Mouse (Mus musculus) limb, embryonic 15.5 days (tissue): ENCODE measurements around the gene Med24. TPM values are rescaled to one million over a fixed set of nuclear protein-coding genes. Genes with fewer than 3 reads are reported as not detected.
"Not testable (repeated sequence)": the region's sequence is repeated elsewhere in the genome, so short reads cannot be mapped to it uniquely, and the experiment has no call there.

Experiments
- ATAC-seq: fragments of 200-750 bp; cut with Nextera tagmentation; 2 replicates; pipeline ENCODE4 v1.8.0; 2017; ENCODE audit warnings: low read depth, moderate TSS enrichment; ENCODE audit not compliant: insufficient number of reproducible peaks, low FRiP score, low TSS enrichment
- H3K27ac ChIP-seq: fragments of 300-500 bp; sonication (generic); 2 replicates; pipeline ENCODE4 v1.5.1; 2015; ENCODE audit warnings: moderate library complexity, mild to moderate bottlenecking, inconsistent platforms
- H3K27me3 ChIP-seq: fragments of 300-500 bp; sonication (generic); 2 replicates; pipeline ENCODE4 v1.6.1; 2015; ENCODE audit warnings: inconsistent platforms
- H3K36me3 ChIP-seq: fragments of 300-500 bp; sonication (generic); 2 replicates; pipeline ENCODE4 v1.6.1; 2015; ENCODE audit warnings: inconsistent platforms
- H3K4me1 ChIP-seq: fragments of 300-500 bp; sonication (generic); 2 replicates; pipeline ENCODE4 v1.6.1; 2015; ENCODE audit warnings: inconsistent platforms
- H3K4me2 ChIP-seq: fragments of 300-500 bp; sonication (generic); 2 replicates; pipeline ENCODE4 v1.6.1; 2015; ENCODE audit warnings: mild to moderate bottlenecking, inconsistent platforms
- H3K4me3 ChIP-seq: fragments of 300-500 bp; sonication (generic); 2 replicates; pipeline ENCODE4 v1.5.1; 2015; ENCODE audit warnings: mild to moderate bottlenecking, inconsistent platforms
- H3K9ac ChIP-seq: fragments of 300-500 bp; sonication (generic); 2 replicates; pipeline ENCODE4 v1.6.1; 2015; ENCODE audit warnings: inconsistent platforms
- H3K9me3 ChIP-seq: fragments of 300-500 bp; sonication (generic); 2 replicates; pipeline ENCODE4 v1.6.1; 2016; ENCODE audit warnings: inconsistent platforms
- WGBS: fragments of 180-500 bp; shearing (Covaris S2); methylation state at CpG from one replicate; pipeline ENCODE4 v1.1.7; 2015; 5-methylcytosine and 5-hydroxymethylcytosine counted together
- polyA plus RNA-seq: library from polyadenylated mRNA; unstranded; fragments of >200 nt; fragmentation: Nextera tagmentation; extraction: Ambion mirVana; gene quantifications from 2 replicates; pipeline ENCODE4 v1.2.1, GENCODE M21; 2015

The Med24 gene
- polyA plus RNA-seq, 1 experiment from 2014 or later = 47.6 TPM

DNA sequence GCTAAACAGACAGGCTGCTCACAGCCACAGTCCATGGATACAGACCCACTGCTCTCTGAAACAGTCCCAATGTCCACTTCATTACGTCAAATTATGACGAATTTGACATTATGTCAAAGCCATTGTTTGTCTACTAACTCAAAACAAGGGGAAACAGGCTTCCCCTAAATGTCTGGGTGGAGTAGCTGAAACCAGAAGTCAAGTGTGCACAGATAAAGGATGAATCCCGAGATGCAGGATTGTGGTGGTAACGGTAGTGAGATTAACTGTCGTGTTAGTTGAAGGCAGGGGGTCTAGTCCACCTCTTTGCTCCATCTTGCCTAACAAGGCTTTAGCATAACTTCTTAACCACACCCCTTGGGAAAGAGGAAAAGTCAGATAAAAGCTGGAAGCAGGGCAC lies 56.8 kb downstream of the Med24 start:
- Histone ChIP-seq H3K9me3 (no peaks in the 10 kb centered on the region), H3K4me1 (no peaks in the 10 kb centered on the region), H3K4me2 (no peak overlapping the region), H3K36me3 (no peaks in the 10 kb centered on the region), H3K9ac (no peak overlapping the region), H3K27ac (no peak overlapping the region), H3K4me3 (no peak overlapping the region), H3K27me3 (peaks cover 15% of the 10 kb centered on the region)
- 86% methylated on average over 5 of the region's 5 CpGs for WGBS
- ATAC-seq = no peak

DNA sequence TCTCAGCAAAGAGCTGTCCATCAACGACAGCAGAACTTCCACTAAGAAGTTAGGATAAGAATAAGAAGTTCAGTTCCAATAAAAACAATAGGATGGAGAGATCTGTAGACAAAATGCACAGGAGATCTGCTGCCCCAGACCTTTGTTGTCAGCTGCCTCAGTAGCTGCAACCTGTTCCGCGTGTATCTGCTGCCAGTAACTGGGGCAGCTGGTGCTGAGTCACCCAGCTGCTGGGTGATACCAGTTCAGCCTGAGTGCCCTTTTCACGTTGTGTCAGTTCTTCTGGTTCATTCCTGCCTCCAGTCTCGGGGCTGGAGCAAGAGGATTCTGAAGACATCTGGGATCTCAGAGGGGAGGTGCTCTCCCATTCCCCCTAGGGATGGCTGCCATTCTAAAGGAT lies 57.4 kb downstream of the Med24 start:
- Histone ChIP-seq H3K4me3 (no peak overlapping the region), H3K4me1 (no peaks in the 10 kb centered on the region), H3K4me2 (no peak overlapping the region), H3K9ac (no peak overlapping the region), H3K9me3 (no peaks in the 10 kb centered on the region), H3K27ac (no peak overlapping the region), H3K36me3 (no peaks in the 10 kb centered on the region), H3K27me3 (peaks cover 18% of the 10 kb centered on the region)
- WGBS = 49% methylated on average over 5 of the region's 5 CpGs
- no peak for ATAC-seq

DNA sequence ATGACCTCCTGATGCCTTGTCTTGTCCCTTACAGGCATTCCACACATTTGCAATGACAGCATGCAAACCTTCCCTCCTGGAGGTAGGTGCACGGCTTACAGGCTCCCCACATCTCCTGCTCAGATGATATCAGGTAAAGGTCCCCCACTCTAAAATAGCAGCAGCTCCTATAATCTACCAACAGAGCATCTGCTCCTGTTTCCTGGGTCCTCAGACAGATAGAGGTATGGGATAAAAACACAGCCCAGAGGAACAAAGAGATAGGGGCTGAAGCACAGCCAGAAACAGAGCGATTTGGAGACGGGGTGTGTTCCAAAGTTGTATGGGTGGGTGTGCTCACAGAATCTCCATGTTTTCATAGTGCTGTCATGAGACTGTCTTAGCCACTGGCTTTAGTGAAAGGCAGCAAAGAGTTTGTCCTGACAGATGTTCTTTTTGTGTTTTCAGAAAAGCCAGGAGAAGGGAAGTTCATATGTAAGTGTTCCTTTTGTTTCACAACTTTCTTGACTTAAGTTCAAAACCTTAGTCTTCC lies 57.9 kb downstream of the Med24 start:
- ATAC-seq = no peak
- no peak overlapping the region for H3K27ac ChIP-seq
- H3K4me2 ChIP-seq = no peak overlapping the region

GRCm38 (mm10) chr11:98668984-98669383 lies 60.3 kb downstream of the Med24 start:
- Histone ChIP-seq H3K4me3 (no peak overlapping the region), H3K27me3 (peaks cover 25% of the 10 kb centered on the region), H3K4me2 (no peak overlapping the region), H3K36me3 (no peaks in the 10 kb centered on the region), H3K27ac (no peak overlapping the region), H3K4me1 (no peaks in the 10 kb centered on the region), H3K9me3 (no peaks in the 10 kb centered on the region), H3K9ac (no peak overlapping the region)
- 51% methylated on average over 2 of the region's 2 CpGs for WGBS
- ATAC-seq = no peak

More for the DNA sequence above, 57.9 kb downstream of the Med24 start:
- no peaks in the 10 kb centered on the region for H3K36me3 ChIP-seq
- H3K9me3 ChIP-seq = no peaks in the 10 kb centered on the region
- H3K27me3 ChIP-seq = peaks cover 22% of the 10 kb centered on the region
- 66% methylated on average over 3 of the region's 3 CpGs for WGBS
- H3K4me3 ChIP-seq = no peak overlapping the region
- no peaks in the 10 kb centered on the region for H3K4me1 ChIP-seq
- no peak overlapping the region for H3K9ac ChIP-seq

DNA sequence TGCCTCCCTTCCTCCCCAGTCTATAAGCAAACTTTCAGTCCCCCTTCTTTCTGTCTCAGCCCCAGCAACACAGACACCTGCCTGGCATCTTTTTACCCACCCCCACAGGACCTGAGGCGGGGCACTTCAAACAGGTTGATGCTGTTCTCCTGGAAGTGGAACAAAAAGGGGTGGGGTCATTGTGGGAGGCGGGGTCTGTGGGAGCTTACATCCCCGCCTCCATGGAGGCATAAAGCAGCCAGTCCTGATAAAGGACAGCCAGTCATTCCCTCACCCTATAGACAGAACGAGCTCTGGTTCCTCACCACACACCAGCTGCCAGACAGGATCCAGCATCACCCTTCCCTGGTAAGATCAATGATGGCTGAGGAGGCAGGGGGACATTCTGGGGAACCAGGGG lies 65.1 kb downstream of the Med24 start, which contains the start of gene Gsdma:
Gsdma (plus strand) TSS at position 261 of the 400 bp plus-strand sequence.
- H3K27me3 ChIP-seq = peaks cover 24% of the 10 kb centered on the region
- H3K4me3 ChIP-seq = no peak within 1 kb of the TSS
- no peak for ATAC-seq
- WGBS = 18% methylated on average over 4 of the region's 4 CpGs
- H3K27ac ChIP-seq = no peak within 1 kb of the TSS
- no peaks in the 10 kb centered on the region for H3K36me3 ChIP-seq
- H3K4me1 ChIP-seq = no peaks in the 10 kb centered on the region
- no peaks in the 10 kb centered on the region for H3K9me3 ChIP-seq
- H3K4me2 ChIP-seq = no peak within 1 kb of the TSS
- H3K9ac ChIP-seq = no peak within 1 kb of the TSS

- Histone ChIP-seq H3K9ac (no peak overlapping the region), H3K27ac (no peak overlapping the region), H3K4me1 (no peaks in the 10 kb centered on the region), H3K36me3 (no peaks in the 10 kb centered on the region), H3K4me3 (no peak overlapping the region), H3K27me3 (peaks cover 4% of the 10 kb centered on the region; the same call in 1 of the 2 replicates), H3K4me2 (no peak overlapping the region), H3K9me3 (no peaks in the 10 kb centered on the region)
- ATAC-seq = no peak
- WGBS = 8% methylated on average over 6 of the region's 6 CpGs
Measured at GRCm38 (mm10) chr11:98660517-98660916, 68.7 kb downstream of the Med24 start.

GRCm38 (mm10) chr11:98655076-98655475 lies 74.2 kb downstream of the Med24 start:
- H3K27me3 ChIP-seq, H3K9me3 ChIP-seq, H3K9ac ChIP-seq, H3K4me2 ChIP-seq, H3K4me3 ChIP-seq, H3K4me1 ChIP-seq, H3K36me3 ChIP-seq, ATAC-seq, H3K27ac ChIP-seq: not testable (repeated sequence)
- WGBS = 13% methylated on average over 7 of the region's 7 CpGs

Other genes starting within 250 kb of the Med24 start
- 0.36 and 0.74 TPM in 2 replicates for gene Ikzf3, start 183.4 kb downstream of the Med24 start, polyA plus RNA-seq
- gene Zpbp2, start 178.3 kb downstream of the Med24 start, polyA plus RNA-seq = 0.12 and 0.17 TPM in 2 replicates
- gene Ormdl3, start 142.1 kb downstream of the Med24 start, polyA plus RNA-seq = 86.7 and 87.1 TPM in 2 replicates
- not detected in 2 replicates for gene Lrrc3c, start 131.1 kb downstream of the Med24 start, polyA plus RNA-seq
- gene Gm12355, start 103.8 kb downstream of the Med24 start, polyA plus RNA-seq = 0.64 and 1.1 TPM in 2 replicates
- gene Gsdma3, start 103.1 kb downstream of the Med24 start, polyA plus RNA-seq = not detected in 2 replicates
- not detected in 2 replicates for gene Gsdma2, start 82.7 kb downstream of the Med24 start, polyA plus RNA-seq
- 10.5 and 14.7 TPM in 2 replicates for gene Gsdma, start 65.1 kb downstream of the Med24 start, polyA plus RNA-seq
- 197 and 200 TPM in 2 replicates for gene Psmd3, start 46.9 kb downstream of the Med24 start, polyA plus RNA-seq
- gene Csf3, start 28.2 kb downstream of the Med24 start, polyA plus RNA-seq = 0.10 TPM in 1 of 2 replicates, not detected in the other
- 38.4 and 39.6 TPM in 2 replicates for gene Thra, start 11.2 kb upstream of the Med24 start, polyA plus RNA-seq
- gene Nr1d1, start 45.9 kb upstream of the Med24 start, polyA plus RNA-seq = 1.2 TPM in 2 replicates
- gene Msl1, start 66.1 kb upstream of the Med24 start, polyA plus RNA-seq = 22.9 and 25.8 TPM in 2 replicates
- 30.0 and 32.5 TPM in 2 replicates for gene Casc3, start 75.5 kb upstream of the Med24 start, polyA plus RNA-seq
- gene Rapgefl1, start 107.3 kb upstream of the Med24 start, polyA plus RNA-seq = 11.1 TPM in 2 replicates
- 4.1 and 4.2 TPM in 2 replicates for gene Wipf2, start 134.2 kb upstream of the Med24 start, polyA plus RNA-seq
- 23.2 and 24.1 TPM in 2 replicates for gene Cdc6, start 178.4 kb upstream of the Med24 start, polyA plus RNA-seq
- 43.9 and 51.7 TPM in 2 replicates for gene Rara, start 198.4 kb upstream of the Med24 start, polyA plus RNA-seq